Mouse (Mus musculus) urinary bladder, postnatal 36 days (tissue): Measurements from ENCODE around the gene Cd300lg.

Experiments
- DNase-seq, 2 experiments: peaks; one replicate each; pipeline ENCODE4 v3.0.0; 2022; ENCODE audit warnings: low spot score in 2 of 2, mixed read lengths in 1 of 2

The Cd300lg gene

GRCm38 (mm10) chr11:102096887-102097391 lies 55.6 kb downstream of the Cd300lg start:
- peak; percentile 55 to 77 for DNase-seq

- no peak for DNase-seq
These were observed 59.9 kb downstream of the Cd300lg start, which contains the start of gene Ppy for GRCm38 (mm10) chr11:102101219-102101618. TSS of gene Ppy (minus strand) at chr11:102101319.

GRCm38 (mm10) chr11:102102485-102103258 lies 61.4 kb downstream of the Cd300lg start:
- DNase-seq = peak; percentile 23 to 53
